Mouse (Mus musculus): ENCODE measurements at regions not wholly inside any gene's neighbourhood (a gene's known extent, or its start where the extent isn't known, plus 50 kb on each side); places are given as distances from the start of the nearest gene placed in this dataset.

DNA sequence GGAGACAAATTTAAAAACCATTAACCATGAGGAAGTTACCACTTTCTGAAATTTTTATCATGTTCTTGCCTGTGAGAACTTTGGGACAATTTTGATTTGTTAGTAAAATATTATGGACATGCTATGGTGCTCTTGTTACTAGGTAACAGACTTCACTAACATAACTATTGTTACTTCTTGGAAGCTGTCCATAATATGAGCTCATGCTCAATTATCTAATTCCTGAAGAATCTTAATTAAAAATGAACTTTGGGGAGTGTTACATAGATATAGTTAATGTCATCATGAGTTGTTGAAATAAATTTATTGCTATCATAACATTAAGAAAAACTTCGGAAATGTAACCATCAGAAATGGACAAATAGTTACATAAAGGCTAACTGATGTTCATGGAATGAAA lies 486.5 kb upstream of the Adamts5 start:
- TF ChIP-seq CTCF (IDR thresholded peaks at IDR 0.05; ENCODE audit: borderline replicate concordance, insufficient read depth, low read depth, low read length): no peak
- TF ChIP-seq POLR2A (IDR thresholded peaks at IDR 0.05; ENCODE audit: borderline replicate concordance, insufficient read depth, low read length): no peak
